Mouse (Mus musculus) MN1 (cell line): ENCODE data around the gene Hagh.
A peak's percentile ranks its signal among the peaks of the same experiment; 100 is the strongest.

Experiments used
- DNase-seq: peaks from one replicate; pipeline ENCODE4 v3.0.0-alpha.2; 2016; ENCODE audit warnings: low spot score

Hagh gene

DNA sequence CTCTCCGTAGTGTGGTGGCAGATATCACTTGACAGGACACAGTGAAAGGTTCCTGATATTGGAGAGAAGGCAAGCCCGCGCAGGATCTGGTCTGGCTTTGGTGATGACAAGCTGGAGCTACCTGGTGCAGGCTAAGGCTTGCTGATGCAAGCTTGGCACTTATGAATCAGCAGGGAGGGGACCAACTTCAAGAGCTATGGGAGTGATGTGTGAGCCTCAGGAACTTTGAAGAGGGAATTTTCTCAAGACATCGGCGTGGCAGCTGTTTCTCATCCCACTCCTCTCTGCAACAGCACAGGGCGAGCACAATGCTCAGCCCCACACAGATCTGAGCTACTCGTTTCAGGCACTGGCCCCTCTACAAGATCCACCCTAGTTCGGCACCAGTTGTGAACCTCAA is at the start of gene Hagh:
TSS of gene Hagh (plus strand) at position 302 of the 400 bp plus-strand sequence.
- no peak for DNase-seq

- DNase-seq = no peak
Measured at GRCm38 (mm10) chr17:24792190-24792589, 47.8 kb upstream of the Hagh start.

DNA sequence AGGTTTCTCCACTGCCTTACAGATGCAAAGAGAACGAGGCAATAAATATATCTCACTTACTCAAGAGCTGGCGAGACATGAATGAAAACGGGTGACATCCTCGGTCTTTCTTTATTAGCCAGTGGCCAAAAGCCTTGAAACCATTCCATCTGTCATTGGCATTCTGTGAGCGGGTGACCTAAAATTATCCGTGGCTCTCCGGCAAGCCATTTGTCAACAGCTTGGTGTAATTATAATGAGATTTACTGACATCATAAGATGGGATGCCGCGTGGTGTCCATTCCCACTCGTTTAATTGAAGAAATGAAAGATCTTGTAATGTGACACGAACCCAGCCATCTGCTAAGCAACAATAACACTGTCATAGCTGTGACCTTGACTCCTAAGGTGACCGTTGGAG is 45.2 kb upstream of the Hagh start:
- no peak for DNase-seq

- no peak for DNase-seq
Measured at GRCm38 (mm10) chr17:24796969-24797368, 43.0 kb upstream of the Hagh start.

- DNase-seq = no peak
Measured at GRCm38 (mm10) chr17:24798229-24798628, 41.7 kb upstream of the Hagh start.

DNA sequence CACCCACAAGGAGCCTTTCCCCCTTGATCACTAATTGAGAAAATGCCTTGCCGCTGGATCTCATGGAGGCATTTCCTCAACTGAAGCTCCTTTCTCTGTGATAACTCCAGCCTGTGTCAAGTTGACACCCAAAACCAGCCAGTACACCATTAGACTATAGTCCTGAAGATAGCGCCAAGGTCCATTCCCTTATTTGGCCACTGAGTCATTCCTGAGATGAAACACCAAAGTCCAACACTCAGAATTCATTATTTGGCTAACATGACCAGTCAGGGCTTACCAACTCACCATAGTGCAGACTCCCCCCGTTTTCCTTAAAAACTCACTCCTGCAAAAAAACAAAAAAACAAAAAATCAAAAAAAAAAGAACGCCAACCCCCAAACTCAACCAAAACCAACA is 40.5 kb upstream of the Hagh start:
- DNase-seq = no peak

DNA sequence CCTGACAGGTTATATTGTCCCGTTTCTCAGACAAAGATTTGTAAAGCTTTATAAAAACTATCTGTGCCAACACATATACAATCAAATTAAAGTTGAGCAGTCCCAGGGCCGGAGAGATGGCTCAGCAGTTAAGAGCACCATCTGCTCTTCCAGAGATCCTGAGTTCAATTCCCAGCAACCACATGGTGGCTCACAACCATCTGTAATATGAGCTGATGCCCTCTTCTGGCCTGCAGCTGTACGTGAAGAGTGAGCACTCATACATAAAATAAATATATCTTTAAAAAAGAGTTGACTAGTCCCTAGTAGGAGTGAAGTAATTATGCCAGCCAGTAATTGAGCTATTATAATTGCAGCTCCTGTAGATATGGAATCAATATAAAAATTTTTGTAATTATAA is 39.4 kb upstream of the Hagh start:
- no peak for DNase-seq

DNA sequence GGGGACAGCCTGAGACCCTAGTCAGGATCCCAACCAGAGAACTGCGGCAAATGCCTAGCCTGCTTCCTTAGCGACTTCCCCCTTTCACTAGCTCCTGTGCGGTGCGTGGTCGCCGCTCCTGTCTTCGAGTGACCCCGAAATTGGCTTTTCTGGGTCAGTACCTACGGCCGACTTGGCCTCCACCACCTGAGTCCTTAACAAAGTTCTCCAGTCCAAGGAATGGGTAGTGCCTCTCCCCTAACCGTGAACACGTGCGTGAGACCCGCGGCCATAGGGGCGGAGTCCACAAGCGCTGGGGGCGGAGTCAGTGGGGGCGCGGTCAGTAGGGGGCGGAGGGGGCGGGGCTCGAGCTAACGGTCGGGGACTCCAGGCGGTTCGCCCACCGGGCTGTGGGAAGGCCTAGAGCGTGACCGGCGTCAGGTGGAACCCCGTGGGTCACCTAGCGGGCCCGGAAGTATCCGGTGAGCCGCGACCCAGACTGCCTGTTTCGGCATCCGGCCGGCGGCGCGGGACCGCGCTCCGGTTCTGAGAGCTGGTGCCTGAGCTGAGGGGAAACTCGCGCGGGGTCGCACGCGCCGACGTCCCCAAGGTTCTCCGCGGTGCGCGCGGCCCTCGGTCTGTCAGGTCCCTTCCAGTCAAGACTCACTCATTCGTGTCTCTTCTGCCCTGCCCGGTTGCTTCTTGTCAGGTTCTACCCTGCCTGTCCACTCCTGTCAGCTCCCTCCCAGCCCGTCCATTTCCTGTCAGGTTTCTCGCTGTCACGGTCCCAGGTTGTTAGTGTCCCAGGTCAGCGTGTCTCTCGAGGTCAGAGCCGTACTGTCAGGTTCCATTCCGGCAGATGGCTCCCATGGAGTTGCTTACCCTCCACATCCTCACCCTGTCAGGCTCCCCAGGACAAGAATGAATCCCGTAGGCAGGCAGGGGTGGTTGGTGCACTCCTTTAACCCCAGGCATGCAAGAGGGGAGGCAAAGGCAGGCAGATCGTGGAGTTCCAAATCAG is 35.7 kb upstream of the Hagh start, which contains the start of gene Meiob:
TSS of gene Meiob (plus strand) at position 338 of the 1,000 bp plus-strand sequence.
- peak; percentile 82 for DNase-seq

DNA sequence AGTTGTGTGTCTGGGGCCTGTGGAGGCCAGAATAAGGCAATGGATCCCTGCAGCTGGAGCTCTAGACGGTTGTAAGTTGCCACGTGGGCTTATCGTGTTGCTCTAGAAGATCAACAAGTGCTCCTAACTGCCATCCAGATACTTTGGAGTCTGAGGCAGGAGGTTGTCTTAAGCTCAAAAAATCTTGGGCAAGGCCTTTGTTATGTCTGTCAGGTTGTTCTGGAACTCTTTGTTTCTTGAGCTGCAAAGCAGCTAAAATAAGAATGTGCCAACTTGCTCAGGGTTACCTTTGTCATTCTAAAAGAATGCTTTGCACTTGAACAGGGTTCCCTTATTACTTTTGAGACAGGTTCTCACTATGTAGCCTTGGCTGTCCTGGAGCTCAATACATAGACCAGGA is 28.7 kb upstream of the Hagh start:
- DNase-seq = no peak

DNA sequence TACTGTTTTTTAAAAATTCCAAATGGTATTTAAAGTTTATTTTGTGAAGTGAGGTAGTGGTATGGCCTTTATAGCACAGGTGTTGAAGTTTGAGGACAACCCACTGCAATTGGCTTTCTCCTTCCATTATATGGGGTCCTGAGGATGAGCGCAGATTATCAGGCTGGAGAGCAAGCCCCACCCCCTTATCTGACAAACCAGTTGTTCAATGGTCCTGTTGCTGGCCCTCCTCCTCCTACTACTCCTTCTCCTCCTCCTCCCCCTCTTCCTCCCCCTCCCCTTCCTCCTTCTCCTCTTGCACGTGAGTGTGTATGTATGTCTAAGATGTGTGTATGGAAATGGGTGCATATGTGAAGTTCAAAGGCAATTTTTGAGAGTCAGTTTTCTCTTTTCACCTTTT is 27.7 kb upstream of the Hagh start:
- DNase-seq = no peak

DNA sequence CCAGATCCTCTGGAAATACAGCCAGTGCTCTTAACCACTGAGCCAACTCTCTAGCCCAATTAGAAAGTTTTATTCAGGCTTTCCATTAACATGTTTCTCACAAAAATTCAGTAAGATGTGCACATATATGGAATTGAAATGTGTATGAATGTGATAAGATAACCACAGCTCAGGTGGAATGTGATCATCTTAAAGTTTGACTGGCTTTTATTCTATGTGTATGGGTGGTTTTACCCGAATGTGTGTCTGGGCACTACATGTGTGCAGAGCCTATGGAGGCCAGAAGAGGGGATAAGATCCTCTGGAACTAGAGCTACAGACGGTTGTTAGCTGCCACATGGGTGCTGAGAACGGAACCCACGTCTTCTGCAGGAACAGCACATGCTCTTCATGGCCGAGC is 24.7 kb upstream of the Hagh start:
- no peak for DNase-seq

- DNase-seq = peak; percentile 45
Measured at GRCm38 (mm10) chr17:24817503-24817902, 22.4 kb upstream of the Hagh start.

GRCm38 (mm10) chr17:24818172-24818571 is 21.8 kb upstream of the Hagh start:
- DNase-seq = peak; percentile 58

DNA sequence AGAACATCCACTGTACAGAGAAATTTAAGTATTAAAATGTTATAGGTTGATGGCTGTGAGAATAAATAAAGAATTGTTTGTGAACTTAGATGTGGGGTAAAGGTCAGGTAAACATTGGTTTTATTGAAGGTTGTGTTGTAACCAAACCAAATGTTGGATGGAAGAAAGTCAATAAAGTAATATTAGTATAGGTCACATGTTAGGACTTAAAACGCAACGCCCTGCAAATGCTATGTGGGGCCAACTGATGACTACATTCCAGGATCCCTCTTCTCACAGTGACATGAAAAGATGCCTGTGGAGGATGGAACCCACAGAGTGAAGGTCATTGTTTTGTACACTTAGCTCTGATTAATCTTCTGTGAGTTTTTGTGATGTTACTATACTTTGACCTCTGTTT is 20.5 kb upstream of the Hagh start:
- no peak for DNase-seq

DNA sequence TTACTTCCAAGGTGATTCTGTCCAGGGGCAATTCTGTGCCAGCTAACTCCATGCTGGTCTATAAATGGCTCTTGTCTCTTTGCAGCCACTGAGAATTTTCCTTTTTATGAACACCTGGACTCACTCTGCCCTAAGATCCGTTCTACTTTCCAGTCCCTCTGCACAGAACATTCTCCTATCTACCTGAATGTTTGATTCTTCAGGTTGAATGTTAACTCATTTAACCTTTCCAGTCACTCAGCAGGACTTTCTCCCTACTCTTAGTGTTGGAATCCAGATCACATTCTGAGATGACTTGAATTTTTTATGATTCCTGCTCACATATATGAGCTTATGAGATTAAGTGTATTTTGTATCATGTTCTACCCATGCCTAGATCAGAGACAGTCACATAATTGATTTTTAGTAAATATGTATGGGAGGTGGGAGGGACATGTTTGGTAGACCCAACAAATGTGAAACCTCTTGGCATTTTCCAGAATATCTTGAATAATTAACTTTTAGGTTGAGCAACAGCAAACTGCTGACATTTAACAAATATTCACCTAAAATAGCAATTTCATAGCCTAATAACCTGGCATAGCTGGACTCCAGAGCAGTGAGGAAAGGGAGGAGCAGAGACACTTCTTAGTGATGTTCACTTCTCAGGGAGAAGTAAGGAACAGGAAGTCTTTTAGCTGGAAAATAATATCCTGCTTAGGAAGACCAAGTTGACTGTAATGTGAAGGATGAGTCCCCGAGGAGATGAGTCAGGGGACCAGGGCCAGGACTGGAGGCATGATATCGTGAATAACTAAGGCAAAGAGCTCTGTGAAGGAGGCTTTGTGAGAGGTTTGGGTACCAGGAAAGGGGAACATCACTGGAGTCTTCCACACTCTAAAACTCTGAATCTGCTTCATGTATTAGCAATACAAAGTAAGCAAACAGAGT is 18.3 kb upstream of the Hagh start:
- DNase-seq = peak; percentile 51

DNA sequence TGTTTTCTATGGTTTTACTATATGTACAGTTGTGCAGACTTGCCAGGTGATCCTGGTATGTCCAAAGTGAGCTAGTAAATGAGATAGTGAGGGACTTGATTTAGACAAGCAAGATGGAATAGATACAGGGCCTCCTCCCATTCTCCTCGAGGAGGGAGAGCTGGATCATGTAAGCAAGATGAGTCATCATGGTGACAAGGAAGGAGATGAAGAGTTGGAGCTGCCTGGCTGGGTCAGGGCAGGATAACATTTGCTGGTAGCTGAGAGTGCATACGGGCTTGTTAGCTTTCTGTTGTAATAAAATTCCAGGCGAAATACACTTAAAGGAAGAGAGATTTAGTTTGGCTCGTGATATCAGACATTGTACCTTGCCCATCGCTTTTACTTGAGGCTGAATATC is 398 bp downstream of the Hagh start:
- no peak for DNase-seq

DNA sequence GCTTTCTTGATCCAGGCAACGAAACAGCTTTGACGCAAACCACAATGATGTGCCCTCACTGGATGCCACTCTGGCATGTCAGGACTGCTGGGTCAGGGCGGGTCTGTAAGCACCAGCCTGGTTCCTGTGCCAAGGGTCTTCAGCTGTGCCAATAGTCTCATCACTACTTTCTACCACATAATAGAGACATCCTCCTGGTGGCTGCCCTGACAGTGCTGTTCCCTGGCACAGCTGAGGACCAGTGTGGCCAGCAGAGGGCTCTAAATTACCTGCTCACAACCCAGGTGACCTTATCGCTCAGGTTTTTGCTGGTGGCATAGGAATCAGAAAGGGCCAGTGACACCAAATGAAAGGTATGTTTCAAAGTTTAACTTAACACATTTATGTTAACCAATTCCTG is 1.2 kb downstream of the Hagh start:
- peak; percentile 30 for DNase-seq

- no peak for DNase-seq
Measured at GRCm38 (mm10) chr17:24842631-24843030, 2.7 kb downstream of the Hagh start.

DNA sequence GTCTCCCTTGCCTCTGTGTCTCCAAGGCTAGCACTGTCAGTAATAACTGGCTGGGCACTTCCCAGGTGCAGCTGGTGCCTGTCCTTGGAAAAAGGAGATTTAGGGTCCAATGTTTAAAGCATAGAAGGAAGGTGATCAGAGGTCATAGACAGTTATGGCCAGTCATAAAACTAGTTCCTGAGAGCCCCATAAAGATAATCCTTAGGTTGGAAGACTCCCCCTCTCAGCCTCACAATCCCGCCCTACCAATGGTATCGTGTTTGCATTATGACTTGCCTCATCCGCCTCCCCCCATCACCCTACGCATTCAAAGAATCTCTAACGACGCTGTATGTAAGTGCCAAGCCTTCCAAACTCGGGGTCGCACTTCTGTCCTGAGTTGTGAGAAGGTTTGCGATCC is 4.6 kb downstream of the Hagh start:
- DNase-seq = no peak

DNA sequence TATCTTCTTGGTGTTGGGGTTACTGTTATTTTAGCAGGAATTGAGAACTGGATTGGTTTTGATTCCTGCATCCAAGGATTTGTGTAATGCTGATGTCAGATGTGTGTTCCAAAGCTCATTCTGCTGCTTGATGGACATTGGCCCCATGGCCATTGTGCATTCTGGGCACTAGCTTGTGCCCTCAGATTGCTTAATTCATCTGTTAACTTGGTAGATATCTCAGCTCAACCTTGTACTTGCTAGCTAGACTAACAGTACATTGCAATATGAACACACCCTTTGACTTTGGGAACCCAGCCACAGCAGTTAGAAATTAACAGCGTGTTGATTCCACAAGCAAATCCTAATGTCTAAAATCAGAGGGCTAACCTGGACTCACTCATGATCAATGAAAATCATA is 7.4 kb downstream of the Hagh start:
- no peak for DNase-seq

DNA sequence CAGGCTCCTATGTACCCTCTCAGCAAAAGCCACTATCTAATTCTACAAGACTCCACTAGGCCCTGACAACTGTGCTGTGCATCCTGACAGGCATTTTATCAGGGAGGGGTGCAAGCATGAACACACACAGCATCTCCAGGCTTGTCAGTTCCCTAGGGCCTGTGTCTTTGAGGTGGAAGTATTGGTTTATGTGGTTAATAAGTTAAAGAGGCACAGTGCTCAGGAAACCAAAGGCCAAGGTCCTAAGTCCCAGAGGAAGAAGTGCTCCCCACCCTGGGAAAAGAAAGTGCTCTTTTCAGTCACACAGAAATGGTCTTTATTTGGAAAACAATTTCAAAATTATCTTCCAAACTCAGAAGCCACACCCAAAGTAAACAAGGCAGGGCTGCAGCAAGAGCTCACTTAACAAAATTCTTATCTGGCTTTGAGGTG is 8.7 kb downstream of the Hagh start:
- no peak for DNase-seq

GRCm38 (mm10) chr17:24849733-24850064 is 9.8 kb downstream of the Hagh start:
- DNase-seq = peak; percentile 87
